Mouse (Mus musculus) gastrocnemius, postnatal 25 days (tissue): ENCODE results near the gene Lrrc15. TPM values are rescaled to one million over a fixed set of nuclear protein-coding genes. Genes with fewer than 3 reads are reported as not detected.
A peak's percentile ranks its signal among the peaks of the same experiment; 100 is the strongest.

Experiments
- DNase-seq: peaks from one replicate; pipeline ENCODE4 v3.0.0; 2022
- total RNA-seq, 2 experiments: library from RNA; stranded (reverse); gene quantifications; 1 replicate in 1 of 2; 2 replicates in 1 of 2; pipeline ENCODE4 v1.2.3; 2021

The Lrrc15 gene
- total RNA-seq, 2 experiments from 2014 or later, result 0.10 to 0.16 TPM

- peak; percentile 80 for DNase-seq
Measured at GRCm38 (mm10) chr16:30236091-30236699, 46.9 kb downstream of the Lrrc15 start.

GRCm38 (mm10) chr16:30235577-30235976, 47.5 kb downstream of the Lrrc15 start:
- DNase-seq, result no peak

- DNase-seq, result no peak
Measured at GRCm38 (mm10) chr16:30234636-30235546, 48.2 kb downstream of the Lrrc15 start.

- no peak for DNase-seq
Measured at GRCm38 (mm10) chr16:30234077-30234476, 49.0 kb downstream of the Lrrc15 start.

- DNase-seq, result no peak
Measured at GRCm38 (mm10) chr16:30231882-30232604, 51.0 kb downstream of the Lrrc15 start.

- DNase-seq, result no peak
Measured at GRCm38 (mm10) chr16:30227352-30227751, 55.7 kb downstream of the Lrrc15 start.

- no peak for DNase-seq
Measured at GRCm38 (mm10) chr16:30221161-30221782, 61.8 kb downstream of the Lrrc15 start.

Other genes starting within 250 kb of the Lrrc15 start
- gene Hes1, start 218.9 kb downstream of the Lrrc15 start, total RNA-seq, result 10 to 100 TPM in 1 of 2 experiments, 1 to 10 TPM in 1; 9.2 to 12.5 TPM
- gene Cpn2, start 15.8 kb downstream of the Lrrc15 start, total RNA-seq, result not detected
- under 1 TPM in 1 of 2 experiments, not detected in 1; 0.16 TPM for gene Gp5, start 27.5 kb upstream of the Lrrc15 start, total RNA-seq
- gene Atp13a3, start 122.7 kb upstream of the Lrrc15 start, total RNA-seq, result 10 to 100 TPM; 35.5 to 45.9 TPM